Mouse (Mus musculus) liver, embryonic 16.5 days (tissue): ENCODE results near the gene Plekhb2. TPM values are rescaled to one million over a fixed set of nuclear protein-coding genes. Genes with fewer than 3 reads are reported as not detected.

Experiments
- ATAC-seq: fragments of 200-750 bp; cut with Nextera tagmentation; 2 replicates; pipeline ENCODE4 v1.8.0; 2017; ENCODE audit warnings: low read depth, mild to moderate bottlenecking, moderate number of reproducible peaks, moderate library complexity
- H3K27ac ChIP-seq: fragments of 300-500 bp; sonication (generic); 2 replicates; pipeline ENCODE4 v1.5.1; 2014; ENCODE audit warnings: mild to moderate bottlenecking, low read length
- H3K27me3 ChIP-seq: fragments of 300-500 bp; sonication (generic); 2 replicates; pipeline ENCODE4 v1.6.1; 2014; ENCODE audit warnings: low read depth, low read length, mixed read lengths; ENCODE audit not compliant: control insufficient read depth, insufficient read depth
- H3K36me3 ChIP-seq: fragments of 300-500 bp; sonication (generic); 2 replicates; pipeline ENCODE4 v1.6.1; 2014; ENCODE audit warnings: mild to moderate bottlenecking; ENCODE audit not compliant: control insufficient read depth, insufficient read depth
- H3K4me1 ChIP-seq: fragments of 300-500 bp; sonication (generic); 2 replicates; pipeline ENCODE4 v1.6.1; 2014; ENCODE audit warnings: low read depth, low read length, mixed read lengths; ENCODE audit not compliant: control insufficient read depth
- H3K4me2 ChIP-seq: fragments of 300-500 bp; sonication (generic); 2 replicates; pipeline ENCODE4 v1.6.1; 2014; ENCODE audit warnings: low read depth, low read length, mixed read lengths
- H3K4me3 ChIP-seq: fragments of 300-500 bp; sonication (generic); 2 replicates; pipeline ENCODE4 v1.5.1; 2014; ENCODE audit warnings: low read depth, mild to moderate bottlenecking, low read length
- H3K9ac ChIP-seq: fragments of 300-500 bp; sonication (generic); 2 replicates; pipeline ENCODE4 v1.6.1; 2014; ENCODE audit warnings: low read depth, low read length
- H3K9me3 ChIP-seq: fragments of 300-500 bp; sonication (generic); replicated peaks from 2 replicates; pipeline ENCODE4 v1.6.1; 2016; ENCODE audit warnings: low read length; ENCODE audit not compliant: control insufficient read depth
- WGBS: fragments of 180-500 bp; shearing (Covaris S2); extraction: QIAGEN DNeasy Blood & Tissue Kit; methylation state at CpG from one replicate; pipeline ENCODE4 v1.1.7; 2014; ENCODE audit not compliant: insufficient replicate concordance; 5-methylcytosine and 5-hydroxymethylcytosine counted together
- polyA plus RNA-seq: library from polyadenylated mRNA; unstranded; fragments of >200 nt; fragmentation: Nextera tagmentation; extraction: Ambion mirVana; gene quantifications from 2 replicates; pipeline ENCODE4 v1.2.1, GENCODE M21; 2015

Plekhb2 gene
- polyA plus RNA-seq, 1 experiment from 2014 or later = 10.6 TPM

DNA sequence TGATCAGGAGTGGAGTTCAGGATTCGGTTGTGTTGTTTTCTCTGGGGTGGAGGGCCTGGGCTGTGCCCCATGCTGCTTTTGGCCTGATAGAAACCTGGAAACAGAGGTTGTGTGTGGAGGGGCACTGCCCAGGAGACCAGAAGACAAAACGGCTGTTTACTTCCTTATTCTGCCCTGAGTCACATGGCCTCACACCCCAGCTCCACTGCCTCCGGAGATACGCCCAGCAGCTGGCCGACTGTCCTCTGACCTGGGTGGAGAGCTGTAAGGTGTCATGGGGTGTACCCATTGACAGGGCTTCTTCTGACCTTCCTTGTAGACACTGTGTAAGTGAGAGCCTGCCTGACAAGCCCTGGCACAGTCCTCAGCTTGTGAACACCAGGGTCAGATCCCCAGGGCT, 8.9 kb downstream of the Plekhb2 start:
- Histone ChIP-seq H3K4me3 (no peak overlapping the region), H3K36me3 (no peaks in the 10 kb centered on the region), H3K4me2 (no peak overlapping the region), H3K9ac (no peak overlapping the region), H3K9me3 (no peaks in the 10 kb centered on the region), H3K4me1 (no peaks in the 10 kb centered on the region), H3K27ac (no peak overlapping the region), H3K27me3 (no peaks in the 10 kb centered on the region)
- 0 out of 2 replicates have a peak, but pooled peaks have one; percentile 30 for ATAC-seq
- 34% methylated on average over 5 of the region's 5 CpGs for WGBS

- Histone ChIP-seq H3K4me3 (no peak overlapping the region), H3K9ac (no peak overlapping the region), H3K36me3 (no peaks in the 10 kb centered on the region), H3K27ac (no peak overlapping the region), H3K27me3 (no peaks in the 10 kb centered on the region), H3K4me1 (no peaks in the 10 kb centered on the region), H3K9me3 (no peaks in the 10 kb centered on the region), H3K4me2 (no peak overlapping the region)
- WGBS = 71% methylated on average over 3 of the region's 3 CpGs
- ATAC-seq = no peak
Measured at GRCm38 (mm10) chr1:34859761-34860160, 10.0 kb downstream of the Plekhb2 start.

- Histone ChIP-seq H3K4me1 (no peaks in the 10 kb centered on the region), H3K9ac (no peak overlapping the region), H3K4me3 (no peak overlapping the region), H3K9me3 (no peaks in the 10 kb centered on the region), H3K27ac (no peak overlapping the region), H3K4me2 (no peak overlapping the region), H3K27me3 (no peaks in the 10 kb centered on the region), H3K36me3 (no peaks in the 10 kb centered on the region)
- WGBS = 78% methylated on average over 7 of the region's 7 CpGs
- ATAC-seq = no peak
Measured at GRCm38 (mm10) chr1:34860205-34860604, 10.4 kb downstream of the Plekhb2 start.

DNA sequence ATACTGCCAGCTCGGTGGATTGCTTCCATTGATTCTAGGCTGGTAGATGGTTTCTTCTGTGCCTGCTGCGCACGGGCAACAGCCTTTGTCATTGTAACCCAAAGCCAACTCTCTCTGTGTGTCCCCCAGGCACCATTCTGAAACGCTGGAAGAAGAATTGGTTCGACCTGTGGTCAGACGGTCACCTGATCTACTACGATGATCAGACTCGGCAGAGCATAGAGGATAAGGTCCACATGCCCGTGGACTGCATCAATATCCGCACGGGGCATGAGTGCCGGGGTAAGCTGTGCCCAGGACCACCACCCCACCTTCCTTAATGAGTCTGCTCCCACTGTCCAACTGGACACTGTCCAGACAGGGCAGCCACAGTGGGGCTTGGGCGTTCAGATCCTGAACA, 13.1 kb downstream of the Plekhb2 start:
- Histone ChIP-seq H3K4me3 (no peak overlapping the region), H3K27me3 (no peaks in the 10 kb centered on the region), H3K9ac (no peak overlapping the region), H3K4me1 (no peaks in the 10 kb centered on the region), H3K4me2 (no peak overlapping the region), H3K27ac (no peak overlapping the region), H3K9me3 (no peaks in the 10 kb centered on the region), H3K36me3 (no peaks in the 10 kb centered on the region)
- WGBS = 82% methylated on average over 13 of the region's 13 CpGs
- ATAC-seq = no peak

- H3K9me3 ChIP-seq = no peaks in the 10 kb centered on the region
- H3K4me2 ChIP-seq = no peak overlapping the region
- H3K27me3 ChIP-seq = no peaks in the 10 kb centered on the region
- 82% methylated on average over 7 of the region's 7 CpGs for WGBS
- H3K36me3 ChIP-seq = no peaks in the 10 kb centered on the region
- no peak overlapping the region for H3K27ac ChIP-seq
- H3K9ac ChIP-seq = no peak overlapping the region
- H3K4me3 ChIP-seq = no peak overlapping the region
- H3K4me1 ChIP-seq = no peaks in the 10 kb centered on the region
- no peak for ATAC-seq
Measured at GRCm38 (mm10) chr1:34863323-34863722, 13.5 kb downstream of the Plekhb2 start.

- H3K9ac ChIP-seq = no peak overlapping the region
- WGBS = 69% methylated on average over 7 of the region's 7 CpGs
- no peaks in the 10 kb centered on the region for H3K27me3 ChIP-seq
- H3K27ac ChIP-seq = no peak overlapping the region
- H3K36me3 ChIP-seq = no peaks in the 10 kb centered on the region
- ATAC-seq = no peak
- no peaks in the 10 kb centered on the region for H3K4me1 ChIP-seq
- no peak overlapping the region for H3K4me3 ChIP-seq
- no peaks in the 10 kb centered on the region for H3K9me3 ChIP-seq
- no peak overlapping the region for H3K4me2 ChIP-seq
Measured at GRCm38 (mm10) chr1:34864243-34864642, 14.5 kb downstream of the Plekhb2 start.

GRCm38 (mm10) chr1:34865866-34866265, 16.1 kb downstream of the Plekhb2 start:
- H3K4me1 ChIP-seq = no peaks in the 10 kb centered on the region
- H3K4me2 ChIP-seq = no peak overlapping the region
- 71% methylated on average over 9 of the region's 9 CpGs for WGBS
- no peak overlapping the region for H3K27ac ChIP-seq
- H3K36me3 ChIP-seq = no peaks in the 10 kb centered on the region
- H3K9me3 ChIP-seq = no peaks in the 10 kb centered on the region
- H3K9ac ChIP-seq = no peak overlapping the region
- no peak for ATAC-seq
- no peak overlapping the region for H3K4me3 ChIP-seq
- no peaks in the 10 kb centered on the region for H3K27me3 ChIP-seq

GRCm38 (mm10) chr1:34866815-34867573, 17.2 kb downstream of the Plekhb2 start:
- Histone ChIP-seq H3K9me3 (no peaks in the 10 kb centered on the region), H3K36me3 (no peaks in the 10 kb centered on the region; the same call in 1 of the 2 replicates), H3K27ac (no peak overlapping the region), H3K9ac (no peak overlapping the region), H3K27me3 (no peaks in the 10 kb centered on the region), H3K4me3 (no peak overlapping the region), H3K4me1 (no peaks in the 10 kb centered on the region), H3K4me2 (no peak overlapping the region)
- ATAC-seq = peak; percentile 67
- WGBS = 24% methylated on average over 10 of the region's 10 CpGs

DNA sequence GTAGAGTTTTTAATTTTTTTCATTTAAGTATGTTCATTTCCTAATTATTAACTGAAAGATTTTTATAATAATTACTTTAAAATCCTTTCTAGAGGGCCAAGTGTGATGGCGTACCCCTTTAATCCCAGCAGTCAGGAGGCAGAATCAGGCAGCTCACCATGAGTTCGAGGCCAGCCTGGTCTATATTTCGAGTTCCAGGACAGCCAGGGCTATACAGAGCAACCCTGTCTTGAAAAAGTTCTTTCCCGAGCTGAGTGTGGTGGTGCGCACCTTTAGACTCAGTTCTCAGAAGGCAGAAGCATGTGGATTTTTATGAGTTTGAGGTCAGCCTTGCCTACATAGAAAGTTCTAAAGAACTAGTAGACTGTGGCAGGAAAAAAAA, 17.8 kb downstream of the Plekhb2 start:
- no peaks in the 10 kb centered on the region; the same call in 1 of the 2 replicates for H3K36me3 ChIP-seq
- H3K9ac ChIP-seq = no peak overlapping the region
- no peak overlapping the region for H3K4me3 ChIP-seq
- no peaks in the 10 kb centered on the region for H3K4me1 ChIP-seq
- no peak for ATAC-seq
- no peaks in the 10 kb centered on the region for H3K9me3 ChIP-seq
- H3K4me2 ChIP-seq = no peak overlapping the region
- H3K27ac ChIP-seq = no peak overlapping the region
- no peaks in the 10 kb centered on the region for H3K27me3 ChIP-seq
- WGBS = 74% methylated on average over 5 of the region's 5 CpGs
